In genomic region chr4:63530409-63530808, GRCm38 (mm10) we compare ENCODE assay signal across 19 mouse cellular contexts. TPM values are rescaled to one million over a fixed set of nuclear protein-coding genes. Genes with fewer than 3 reads are reported as not detected.
DNase-seq lines count a peak whose midpoint lies in the region.
"Had no signal": no experiment of that assay in that cellular context is flagged by ENCODE, and none has a peak within 500 bp of the region (broad histone marks: within the 10 kb centered on the region; RNA-seq: fewer than 3 reads in every experiment).

No protein-coding gene starts in this region.

- peak; percentile 39 to 53 for DNase-seq in adrenal gland, adult 18-20 months (ENCODE audit: low spot score in 2 of 2)
- DNase-seq in adrenal gland, adult 8-10 months, result no peak
- peak; percentile 45 for DNase-seq in testis, postnatal 10 days (ENCODE audit: low spot score)
- no peak for DNase-seq in testis, postnatal 14 days (ENCODE audit: low spot score)
- peak; percentile 71 for DNase-seq in adrenal gland, postnatal 14 days
- no peak for DNase-seq in thymus, postnatal 0 days (ENCODE audit: low spot score)
- no peak for DNase-seq in heart, adult 11 months
- DNase-seq: cerebellum, adult 11 months; cerebellum, adult 9-11 months; gastrocnemius, postnatal 25 days; kidney, postnatal 36 days; layer of hippocampus, postnatal 36 days; lung, embryonic 14.5 days; lung, postnatal 36 days; retina, postnatal 1 day; right cerebral cortex, postnatal 25 days; spleen, adult 18-20 months; thymus, postnatal 4 days had no signal

RNA-seq across cellular contexts. Expression of gene Atp6v1g1, which starts 14.2 kb away (rescaled TPM):
- 100 to 1,000 TPM; 182 to 188 TPM for total RNA-seq in adrenal gland, adult 18-20 months (2021)
- 100 to 1,000 TPM; 191 to 202 (median 194) TPM for total RNA-seq in adrenal gland, adult 8-10 months (2022)
- total RNA-seq in adrenal gland, postnatal 14 days (2021), result 132 and 135 TPM in 2 replicates
- 373 and 381 TPM in 2 replicates for polyA plus RNA-seq in thymus, postnatal 0 days (2015; fragmentation: Nextera tagmentation; extraction: Ambion mirVana)

RNA-seq across cellular contexts. Expression of gene Tmem268, which starts 28.2 kb away (rescaled TPM):
- total RNA-seq in adrenal gland, adult 18-20 months (2021), result 10 to 100 TPM in 1 of 2 experiments, 1 to 10 TPM in 1; 8.9 to 14.8 TPM
- 10 to 100 TPM; 13.1 to 15.1 (median 14.0) TPM for total RNA-seq in adrenal gland, adult 8-10 months (2022)
- 12.3 and 13.0 TPM in 2 replicates for total RNA-seq in adrenal gland, postnatal 14 days (2021)
- polyA plus RNA-seq in thymus, postnatal 0 days (2015; fragmentation: Nextera tagmentation; extraction: Ambion mirVana), result 13.7 and 14.9 TPM in 2 replicates

RNA-seq across cellular contexts. Expression of gene Whrn, which starts 34.6 kb away (rescaled TPM):
- total RNA-seq in adrenal gland, adult 18-20 months (2021), result 10 to 100 TPM; 41.4 to 59.6 TPM
- total RNA-seq in adrenal gland, adult 8-10 months (2022), result 10 to 100 TPM; 56.7 to 95.9 (median 78.5) TPM
- 26.5 TPM in 2 replicates for total RNA-seq in adrenal gland, postnatal 14 days (2021)
- 12.0 and 17.1 TPM in 2 replicates for polyA plus RNA-seq in thymus, postnatal 0 days (2015; fragmentation: Nextera tagmentation; extraction: Ambion mirVana)
- polyA plus RNA-seq: G1E had no signal

Comparison
In these comparisons a context has a peak if more than half of its experiments do, and no peak if none do; other contexts are left out.
1. DNase-seq: peak in adrenal gland, adult 18-20 months (2 of 2), testis, postnatal 10 days (single experiment) and adrenal gland, postnatal 14 days (single experiment); none in adrenal gland, adult 8-10 months (single experiment), testis, postnatal 14 days (single experiment), thymus, postnatal 0 days (single experiment) and heart, adult 11 months (single experiment).